Mouse (Mus musculus) midbrain, postnatal 0 days (tissue): ENCODE measurements around the gene Rmi2. TPM values are rescaled to one million over a fixed set of nuclear protein-coding genes. Genes with fewer than 3 reads are reported as not detected.

Experiments
- ATAC-seq: fragments of 200-750 bp; cut with Nextera tagmentation; 2 replicates; pipeline ENCODE4 v1.8.0; 2017; ENCODE audit warnings: moderate number of reproducible peaks, mild to moderate bottlenecking, moderate TSS enrichment, moderate library complexity; ENCODE audit not compliant: low FRiP score
- DNase-seq: peaks from one replicate; pipeline ENCODE4 v3.0.0-alpha.2; 2015; ENCODE audit warnings: low spot score
- H3K27ac ChIP-seq: fragments of 300-500 bp; sonication (generic); 2 replicates; pipeline ENCODE4 v1.5.1; 2014; ENCODE audit warnings: low read depth, mild to moderate bottlenecking, low read length, mixed read lengths
- H3K27me3 ChIP-seq: fragments of 300-500 bp; sonication (generic); 2 replicates; pipeline ENCODE4 v1.6.1; 2014; ENCODE audit warnings: low read length, control low read depth, mixed read lengths; ENCODE audit not compliant: insufficient read depth
- H3K36me3 ChIP-seq: fragments of 300-500 bp; sonication (generic); 2 replicates; pipeline ENCODE4 v1.6.1; 2014; ENCODE audit warnings: low read length, control low read depth, mixed read lengths; ENCODE audit not compliant: insufficient read depth
- H3K4me1 ChIP-seq: fragments of 300-500 bp; sonication (generic); 2 replicates; pipeline ENCODE4 v1.6.1; 2014; ENCODE audit warnings: mild to moderate bottlenecking, control low read depth, antibody characterized with exemption, low read length, mixed read lengths; ENCODE audit not compliant: insufficient read depth
- H3K4me2 ChIP-seq: fragments of 300-500 bp; sonication (generic); 2 replicates; pipeline ENCODE4 v1.6.1; 2014; ENCODE audit warnings: low read depth, mild to moderate bottlenecking, low read length, mixed read lengths; ENCODE audit not compliant: poor library complexity, severe bottlenecking
- H3K4me3 ChIP-seq: fragments of 300-500 bp; sonication (generic); 2 replicates; pipeline ENCODE4 v1.5.1; 2014; ENCODE audit warnings: low read depth, mild to moderate bottlenecking, low read length, moderate library complexity
- H3K9ac ChIP-seq: fragments of 300-500 bp; sonication (generic); replicated peaks from 2 replicates; pipeline ENCODE4 v1.6.1; 2014; ENCODE audit warnings: mild to moderate bottlenecking, low read length, moderate library complexity, mixed read lengths; ENCODE audit not compliant: poor library complexity, severe bottlenecking
- H3K9me3 ChIP-seq: fragments of 300-500 bp; sonication (generic); 2 replicates; pipeline ENCODE4 v1.6.1; 2016; ENCODE audit warnings: low read length, control low read depth
- CTCF ChIP-seq: IDR thresholded peaks from 2 replicates; pipeline ENCODE4 v1.5.1; 2016; ENCODE audit warnings: antibody characterized with exemption, mild to moderate bottlenecking
- WGBS: fragments of 180-500 bp; shearing (Covaris S2); extraction: QIAGEN DNeasy Blood & Tissue Kit; methylation state at CpG from one replicate; pipeline ENCODE4 v1.1.7; 2014; 5-methylcytosine and 5-hydroxymethylcytosine counted together
- polyA plus RNA-seq: library from polyadenylated mRNA; unstranded; fragments of >200 nt; fragmentation: Nextera tagmentation; extraction: Ambion mirVana; gene quantifications from 2 replicates; pipeline ENCODE4 v1.2.1, GENCODE M21; 2015
- total RNA-seq: library from RNA; depleted of rRNA; stranded (reverse); fragments of >200 nt; gene quantifications from 2 replicates; pipeline ENCODE4 v1.2.3, GENCODE M21; 2014

The Rmi2 gene
- total and polyA plus RNA-seq, 2 experiments from 2014 or later = 0.22 to 1.1 TPM

DNA sequence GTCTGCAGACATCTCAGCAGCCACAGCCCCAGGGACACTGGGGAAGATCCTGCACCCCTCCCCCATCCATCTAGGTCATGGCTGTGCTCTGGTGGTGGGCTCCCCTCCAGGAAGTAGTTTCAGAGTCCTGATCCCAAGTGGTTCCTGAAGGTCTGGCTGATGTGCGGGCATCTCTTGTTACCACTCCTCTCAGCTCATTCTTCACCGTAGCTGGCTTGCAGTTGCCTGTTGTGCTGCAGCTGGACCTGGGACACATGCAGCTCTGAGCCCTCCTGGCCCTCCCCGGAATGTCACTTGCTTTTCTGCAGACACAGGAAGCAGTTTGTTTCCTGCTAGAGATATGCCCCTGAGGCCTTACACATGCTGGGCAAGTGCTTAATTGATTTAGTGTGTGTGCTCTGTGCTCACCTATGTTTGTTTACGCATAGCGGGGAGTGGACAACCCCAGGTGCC, 70.8 kb downstream of the Rmi2 start:
- Histone ChIP-seq H3K9ac (no peak overlapping the region), H3K36me3 (no peaks in the 10 kb centered on the region), H3K27ac (no peak overlapping the region), H3K4me2 (no peak overlapping the region), H3K4me1 (no peaks in the 10 kb centered on the region), H3K27me3 (no peaks in the 10 kb centered on the region), H3K9me3 (no peaks in the 10 kb centered on the region), H3K4me3 (no peak overlapping the region)
- 79% methylated on average over 5 of the region's 5 CpGs for WGBS
- ATAC-seq = no peak
- no peak for DNase-seq
- TF ChIP-seq CTCF = no peak

DNA sequence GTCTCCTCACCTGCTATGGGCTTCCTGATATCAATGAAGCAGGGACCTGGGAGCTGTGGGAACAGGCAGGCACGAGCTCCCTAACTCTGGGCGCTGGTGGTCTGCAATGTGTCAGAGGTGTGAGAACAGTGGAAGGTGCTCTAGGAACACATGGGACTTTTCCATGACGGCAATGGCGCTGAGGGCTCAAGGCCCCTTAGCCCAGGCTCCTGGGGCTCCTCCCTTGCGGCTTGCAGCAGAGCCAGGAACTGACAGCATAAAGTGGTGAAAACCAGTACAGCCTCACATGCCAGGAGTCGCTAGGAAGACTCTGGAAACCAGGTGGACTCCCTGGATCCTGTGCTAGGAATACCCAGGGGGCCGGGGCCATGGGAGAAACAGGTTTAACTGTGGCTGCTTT, 75.7 kb downstream of the Rmi2 start:
- Histone ChIP-seq H3K27me3 (no peaks in the 10 kb centered on the region), H3K4me1 (no peaks in the 10 kb centered on the region), H3K9ac (no peak overlapping the region), H3K9me3 (no peaks in the 10 kb centered on the region), H3K36me3 (no peaks in the 10 kb centered on the region), H3K4me3 (no peak overlapping the region), H3K27ac (no peak overlapping the region), H3K4me2 (no peak overlapping the region)
- DNase-seq (no peak), ATAC-seq (no peak)
- TF ChIP-seq CTCF = no peak
- WGBS = 78% methylated on average over 7 of the region's 7 CpGs

DNA sequence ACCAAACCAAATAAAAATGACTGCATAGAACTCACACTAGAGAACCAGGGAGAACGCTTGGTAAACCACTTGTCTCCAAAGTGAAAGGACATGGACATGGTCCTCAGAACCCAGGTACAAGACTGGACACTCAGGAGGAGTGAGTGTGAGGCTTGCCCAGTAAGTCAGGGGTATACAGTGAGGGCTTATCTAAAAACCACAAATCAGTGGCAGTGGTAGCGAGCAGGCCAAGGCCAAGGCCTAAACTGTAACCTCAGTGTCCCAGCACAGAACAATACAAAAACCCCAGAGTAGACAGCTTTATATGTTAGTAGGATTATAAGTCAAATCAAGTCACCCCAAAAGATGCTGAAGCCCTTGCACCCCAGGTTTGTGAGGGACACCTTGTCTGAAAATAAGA, 76.2 kb downstream of the Rmi2 start:
- Histone ChIP-seq H3K4me2 (no peak overlapping the region), H3K27me3 (no peaks in the 10 kb centered on the region), H3K36me3 (no peaks in the 10 kb centered on the region), H3K9me3 (no peaks in the 10 kb centered on the region), H3K4me3 (no peak overlapping the region), H3K9ac (no peak overlapping the region), H3K27ac (no peak overlapping the region), H3K4me1 (no peaks in the 10 kb centered on the region)
- ATAC-seq = no peak
- WGBS = 96% methylated on average over 2 of the region's 2 CpGs
- no peak for DNase-seq
- TF ChIP-seq CTCF = no peak

DNA sequence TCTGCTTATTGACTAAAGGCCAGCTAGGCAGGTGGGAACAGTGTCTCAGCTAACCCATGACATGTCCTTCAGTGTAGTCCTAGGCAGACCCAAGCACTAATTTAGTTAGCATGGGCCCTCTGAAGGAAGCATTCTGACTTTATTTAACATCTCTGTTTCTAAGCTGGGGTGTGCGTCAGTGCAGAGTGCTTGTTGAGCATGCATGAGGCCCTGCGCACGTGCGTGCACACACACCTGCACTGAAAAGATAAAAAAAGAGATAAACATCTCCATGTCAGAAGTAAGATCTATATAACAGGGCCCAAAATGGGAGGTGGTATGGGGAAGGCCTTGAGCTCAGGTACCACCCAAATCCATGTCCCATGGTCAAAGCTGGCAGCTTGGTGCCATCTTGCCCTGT, 80.2 kb downstream of the Rmi2 start:
- H3K4me1 ChIP-seq = no peaks in the 10 kb centered on the region
- H3K4me2 ChIP-seq = no peak overlapping the region
- no peaks in the 10 kb centered on the region for H3K9me3 ChIP-seq
- no peak overlapping the region for H3K27ac ChIP-seq
- no peaks in the 10 kb centered on the region for H3K27me3 ChIP-seq
- H3K9ac ChIP-seq = no peak overlapping the region
- 96% methylated on average over 4 of the region's 4 CpGs for WGBS
- TF ChIP-seq CTCF = no peak
- DNase-seq (no peak), ATAC-seq (no peak)
- no peaks in the 10 kb centered on the region for H3K36me3 ChIP-seq
- no peak overlapping the region for H3K4me3 ChIP-seq

DNA sequence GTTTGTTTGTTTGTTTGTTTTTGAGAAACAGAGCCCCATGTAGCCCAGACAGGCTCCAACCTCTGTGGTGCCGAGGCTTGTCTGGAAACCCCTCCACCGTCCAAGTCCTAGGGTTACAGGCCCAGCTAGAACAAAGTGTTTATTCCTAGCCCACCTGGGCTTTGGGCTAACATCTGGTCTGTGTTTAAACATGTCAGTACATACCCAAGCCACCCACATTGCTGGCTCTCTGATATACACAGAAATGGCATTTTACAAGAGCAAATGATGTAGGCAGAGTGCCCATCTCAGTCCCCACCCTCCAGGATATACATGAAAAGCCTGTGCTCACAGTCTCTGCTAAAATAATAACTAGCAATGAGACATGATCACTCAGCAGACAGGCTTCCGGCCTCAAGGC, 81.4 kb downstream of the Rmi2 start:
- H3K4me1 ChIP-seq = no peaks in the 10 kb centered on the region
- no peaks in the 10 kb centered on the region for H3K36me3 ChIP-seq
- no peak overlapping the region for H3K9ac ChIP-seq
- 81% methylated on average over 3 of the region's 3 CpGs for WGBS
- no peak for TF ChIP-seq CTCF
- no peak overlapping the region for H3K27ac ChIP-seq
- no peak for ATAC-seq
- no peak overlapping the region for H3K4me3 ChIP-seq
- no peaks in the 10 kb centered on the region for H3K9me3 ChIP-seq
- no peaks in the 10 kb centered on the region for H3K27me3 ChIP-seq
- DNase-seq = no peak
- H3K4me2 ChIP-seq = no peak overlapping the region

DNA sequence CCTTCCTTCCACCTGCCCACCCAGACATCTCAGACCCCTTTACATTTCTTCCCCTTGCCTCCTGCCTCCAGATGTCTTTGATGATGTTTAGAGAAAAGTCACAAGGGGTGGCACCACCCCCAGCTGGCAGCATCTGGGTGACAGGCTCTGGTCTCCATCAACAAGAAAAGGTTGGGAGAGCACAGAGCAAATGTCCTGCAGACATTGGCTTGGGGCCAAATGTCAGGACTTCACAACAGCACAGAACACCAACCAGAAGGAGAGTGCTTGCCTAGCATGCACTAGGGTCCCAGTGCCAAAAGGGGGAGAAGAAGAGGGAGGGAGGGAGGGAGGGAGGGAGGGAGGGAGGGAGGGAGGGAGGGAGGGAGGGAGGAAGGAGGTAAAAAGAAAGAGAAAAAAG, 85.0 kb downstream of the Rmi2 start:
- no peak for ATAC-seq
- Histone ChIP-seq H3K4me2 (no peak overlapping the region), H3K9me3 (no peaks in the 10 kb centered on the region), H3K27me3 (no peaks in the 10 kb centered on the region), H3K27ac (no peak overlapping the region), H3K36me3 (no peaks in the 10 kb centered on the region), H3K9ac (no peak overlapping the region), H3K4me1 (no peaks in the 10 kb centered on the region), H3K4me3 (no peak overlapping the region)
- no peak for TF ChIP-seq CTCF
- peak; percentile 10 for DNase-seq
